Mouse (Mus musculus) gastrocnemius, postnatal 14 days (tissue): ENCODE data around the gene Kat2a. TPM values are rescaled to one million over a fixed set of nuclear protein-coding genes. Genes with fewer than 3 reads are reported as not detected.

Experiments
- DNase-seq: peaks from one replicate; pipeline ENCODE4 v3.0.0; 2021; ENCODE audit warnings: mixed read lengths
- intact Hi-C: fragments of 180-260 bp; cut with DNase I; formaldehyde crosslinking; loops from one replicate; pipeline ENCODE4 v1.15.1; 2025; ENCODE audit warnings: low total_unique reads
- long read RNA-seq, 2 experiments: library from polyadenylated mRNA; stranded (forward); transcript quantifications; one replicate each; pipeline ENCODE4 v2.0.0; 2021
- total RNA-seq, 2 experiments: library from RNA; stranded (reverse); gene quantifications; 2 replicates each; pipeline ENCODE4 v1.2.3; 2021

Kat2a gene
- total RNA-seq: 10 to 100 TPM; 11.2 to 12.5 TPM
- long read RNA-seq, experiment 1, transcript Kat2a-202 (18 exons, 3,046 nt): major isoform, 7 of 20 reads
- long read RNA-seq, experiment 1, transcript Kat2a-201 (18 exons, 3,043 nt): minor isoform, 6 of 20 reads
- long read RNA-seq, experiment 1, partial matches to known transcripts: 3 of 20 reads
- long read RNA-seq, experiment 1, other reads (novel, unspliced or antisense): 4 of 20 reads
- long read RNA-seq, experiment 2, transcript Kat2a-201 (18 exons, 3,043 nt): major isoform, 10 of 22 reads
- long read RNA-seq, experiment 2, transcript Kat2a-202 (18 exons, 3,046 nt): major isoform, 10 of 22 reads
- long read RNA-seq, experiment 2, partial matches to known transcripts: 1 of 22 reads
- long read RNA-seq, experiment 2, other reads (novel, unspliced or antisense): 1 of 22 reads

GRCm38 (mm10) chr11:100711783-100712615 is at the start of gene Kat2a:
Kat2a (minus strand) TSS chr11:100712465.
- DNase-seq: peak; percentile 88
- intact Hi-C loops: no loop called here

DNA sequence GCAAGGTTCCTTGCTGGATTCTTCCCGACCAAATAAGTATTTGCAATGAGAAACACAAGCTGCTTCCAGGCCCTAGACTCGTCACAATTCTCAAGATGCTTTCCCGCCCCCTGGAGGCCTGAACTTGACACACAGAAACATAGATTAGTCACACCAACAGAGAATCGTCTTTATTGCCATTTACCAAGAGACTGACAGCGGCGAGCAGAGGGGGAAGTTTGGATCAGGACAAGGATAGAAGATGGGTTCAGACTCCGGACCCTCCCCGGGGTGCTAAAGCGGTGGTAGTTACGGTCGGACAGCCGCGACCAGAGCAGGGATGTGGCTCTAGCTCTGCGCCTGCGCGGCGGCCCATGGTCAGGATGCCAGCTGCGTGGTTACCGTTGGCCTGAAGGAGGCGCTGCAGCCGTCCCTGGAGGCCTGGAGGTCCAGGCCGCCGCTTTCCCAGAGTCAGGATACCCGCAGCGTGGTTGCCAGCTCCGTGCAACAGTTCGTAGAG is 49.3 kb upstream of the Kat2a start:
- intact Hi-C loops: loop anchor here (2.0 kb wide), 1 partner anchor 47 kb away; no protein-coding TSS in a partner anchor

GRCm38 (mm10) chr11:100759611-100760233 is 47.5 kb upstream of the Kat2a start, which contains the start of gene Kcnh4:
Kcnh4 (minus strand) TSS chr11:100759942.
- DNase-seq: peak; percentile 46
- intact Hi-C loops: loop anchor here (2.0 kb wide), 1 partner anchor 45 kb away; no protein-coding TSS in a partner anchor

More for the DNA sequence above, 49.3 kb upstream of the Kat2a start:
- DNase-seq: peak; percentile 89

DNA sequence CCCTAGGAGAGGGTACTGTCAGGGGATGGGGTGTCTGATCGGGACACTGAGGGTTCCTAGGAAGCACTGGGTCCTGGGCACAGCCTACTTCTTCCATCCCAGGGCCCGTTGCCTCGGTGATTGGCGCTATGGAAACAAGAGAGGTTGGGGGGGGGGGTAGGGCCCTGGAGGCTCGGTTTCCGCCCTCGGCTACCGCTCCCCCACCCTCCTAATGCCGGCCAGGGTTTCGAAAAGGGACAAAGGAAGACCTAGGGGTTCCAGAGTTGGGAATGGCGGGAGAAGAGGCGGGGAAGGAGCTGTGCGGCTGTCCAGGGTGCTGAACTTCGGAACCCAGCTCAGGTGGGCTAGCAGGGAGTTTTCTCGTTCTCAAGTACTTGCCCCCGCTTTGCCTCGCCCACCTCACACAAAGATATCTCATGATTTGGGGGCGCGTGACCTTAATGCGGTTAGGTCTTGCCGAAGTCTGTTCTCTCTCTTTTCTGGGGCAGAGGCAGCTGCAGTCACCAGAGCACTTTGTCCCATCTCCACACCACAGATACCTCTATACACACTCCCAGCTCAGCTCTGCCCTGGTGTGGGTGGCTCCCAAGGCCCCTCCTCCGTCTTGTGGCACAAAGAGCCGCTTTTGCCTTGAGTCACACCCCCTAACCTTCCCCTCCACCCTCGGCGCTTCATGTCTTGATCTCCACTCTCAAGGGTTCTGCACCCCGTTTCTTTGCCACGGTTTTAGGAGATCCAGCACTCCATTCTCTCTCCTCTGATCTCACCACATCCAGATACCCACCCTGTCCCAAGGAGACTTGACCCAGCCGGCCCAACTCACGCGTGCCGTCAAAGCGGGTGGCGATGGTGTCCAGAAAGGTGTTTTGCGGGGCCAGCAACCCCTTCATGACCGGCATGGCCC is 46.7 kb upstream of the Kat2a start:
- intact Hi-C loops: no loop called here
- peak; percentile 48 for DNase-seq

- no peak for DNase-seq
- intact Hi-C loops: no loop called here
Observed at GRCm38 (mm10) chr11:100757566-100757965, 45.3 kb upstream of the Kat2a start.

- intact Hi-C loops: no loop called here
- no peak for DNase-seq
Observed at GRCm38 (mm10) chr11:100756476-100756875, 44.2 kb upstream of the Kat2a start.

DNA sequence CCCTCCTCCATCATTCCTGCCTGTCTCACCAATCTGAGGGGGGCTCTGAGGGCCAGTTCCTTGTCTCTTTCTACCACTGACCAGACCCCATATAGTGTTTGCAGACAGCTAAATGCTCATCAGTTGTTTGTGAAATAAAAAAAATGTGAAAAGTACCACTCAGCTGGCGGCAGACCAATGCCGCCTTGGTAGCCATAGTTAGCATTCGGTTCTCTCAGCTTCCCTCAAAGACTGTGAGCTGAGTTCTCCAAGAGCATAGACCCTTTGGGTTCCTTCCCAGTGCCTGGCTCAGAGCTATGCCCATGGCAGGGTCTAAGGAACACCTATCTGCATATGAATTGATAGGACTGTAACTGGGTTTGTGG is 42.4 kb upstream of the Kat2a start:
- intact Hi-C loops: no loop called here
- DNase-seq: no peak

DNA sequence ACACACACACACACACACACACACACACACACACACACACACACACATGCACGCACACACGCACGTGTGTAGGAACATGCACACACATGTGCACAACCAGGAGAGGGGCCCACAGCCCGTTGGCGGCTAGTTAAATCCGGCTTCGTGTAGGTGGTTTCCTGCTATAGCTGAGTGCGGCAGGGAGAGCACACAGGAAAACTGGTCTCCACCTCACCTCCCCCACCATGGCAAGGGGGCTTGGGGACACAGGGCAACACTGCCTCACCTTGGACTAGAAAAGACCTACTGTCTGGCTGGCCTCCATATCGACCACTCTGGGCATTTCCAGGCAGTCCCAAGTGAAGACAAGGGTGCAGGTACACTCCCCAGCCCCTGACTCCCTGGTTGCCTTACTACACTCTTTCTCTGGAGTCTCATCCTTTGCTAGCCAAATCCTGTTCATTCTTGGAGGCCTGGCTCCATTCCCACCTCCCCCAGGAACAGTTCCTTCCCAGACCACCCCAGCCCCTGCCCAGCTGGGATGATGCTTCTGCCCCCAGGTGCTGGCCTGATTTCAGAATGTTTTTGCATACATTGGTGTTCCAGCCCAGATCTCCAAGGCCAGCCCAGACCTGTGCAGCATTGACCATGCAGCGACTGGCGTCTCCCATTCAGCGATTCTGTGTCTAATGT is 41.9 kb upstream of the Kat2a start:
- intact Hi-C loops: no loop called here
- no peak for DNase-seq

- intact Hi-C loops: no loop called here
Observed at GRCm38 (mm10) chr11:100752294-100752693, 40.0 kb upstream of the Kat2a start.

DNA sequence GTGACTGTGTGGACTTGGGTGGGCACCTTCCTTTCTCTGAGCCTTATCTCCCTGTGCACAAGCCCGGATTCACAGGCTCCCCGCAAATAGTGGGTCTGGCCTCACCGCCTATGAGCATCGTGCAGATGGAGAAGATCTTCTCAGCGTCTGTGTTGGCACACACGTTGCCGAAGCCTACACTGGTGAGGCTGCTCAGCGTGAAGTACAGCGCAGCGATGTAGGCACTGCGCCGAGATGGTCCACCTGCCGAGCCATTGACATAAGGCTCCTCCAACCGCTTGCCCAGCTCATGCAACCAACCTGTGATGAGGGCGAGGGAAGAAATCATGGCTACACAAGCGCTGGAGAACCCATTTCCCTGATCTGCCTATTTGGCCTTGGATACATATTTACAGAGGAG is 37.9 kb upstream of the Kat2a start:
- DNase-seq: no peak
- intact Hi-C loops: no loop called here

More at GRCm38 (mm10) chr11:100752294-100752693, 40.0 kb upstream of the Kat2a start:
- no peak for DNase-seq

GRCm38 (mm10) chr11:100749469-100749868 is 37.2 kb upstream of the Kat2a start:
- intact Hi-C loops: loop anchor here (10.0 kb wide), 1 partner anchor 205 kb away; no protein-coding TSS in a partner anchor
- DNase-seq: no peak

DNA sequence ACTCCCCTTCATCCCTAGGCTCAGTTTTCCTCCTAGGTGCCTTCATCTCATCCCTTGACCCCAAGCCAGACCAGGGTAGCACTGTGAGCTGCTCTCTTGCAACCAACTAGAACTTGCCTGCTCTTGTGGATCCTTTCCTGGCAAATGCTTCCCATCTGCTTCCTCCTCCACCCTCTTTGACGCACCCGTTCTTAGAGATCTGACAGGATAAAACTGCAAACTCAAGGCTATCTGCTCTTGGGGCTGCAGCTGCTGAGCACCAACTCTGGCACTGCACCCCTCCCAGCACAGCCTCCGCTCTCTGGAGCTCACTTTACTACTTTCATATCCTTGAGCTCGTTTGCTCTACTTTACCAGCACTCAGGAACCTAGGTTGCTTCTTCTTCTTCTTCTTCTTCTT is 36.4 kb upstream of the Kat2a start:
- DNase-seq: no peak
- intact Hi-C loops: loop anchor here (10.0 kb wide), 1 partner anchor 206 kb away; no protein-coding TSS in a partner anchor

GRCm38 (mm10) chr11:100747114-100747513 is 34.8 kb upstream of the Kat2a start:
- intact Hi-C loops: loop anchor here (10.0 kb wide), 1 partner anchor 208 kb away; no protein-coding TSS in a partner anchor
- no peak for DNase-seq

DNA sequence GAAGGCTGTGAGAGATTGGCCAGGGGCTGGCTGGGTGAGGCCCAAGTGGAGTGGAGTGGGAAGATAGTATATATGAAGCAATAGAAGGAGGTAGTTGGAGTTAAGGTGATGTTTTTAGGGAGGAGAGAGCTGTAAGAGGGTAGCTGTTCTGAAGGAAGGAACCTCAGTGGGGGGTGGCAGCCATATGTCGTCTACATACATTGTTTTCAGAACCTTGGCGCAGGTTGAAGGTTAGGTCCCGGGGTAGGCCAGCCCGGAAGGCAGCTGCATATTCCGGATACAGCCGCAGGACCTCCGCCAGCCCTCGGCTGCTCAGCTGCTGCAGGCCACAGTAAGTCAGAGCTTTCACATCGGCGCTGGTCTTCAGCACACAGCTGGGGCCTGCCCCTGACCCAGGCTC is 34.3 kb upstream of the Kat2a start:
- no peak for DNase-seq
- intact Hi-C loops: loop anchor here (10.0 kb wide), 1 partner anchor 208 kb away; no protein-coding TSS in a partner anchor

GRCm38 (mm10) chr11:100745085-100745484 is 32.8 kb upstream of the Kat2a start:
- intact Hi-C loops: loop anchor here (10.0 kb wide), 1 partner anchor 210 kb away; no protein-coding TSS in a partner anchor
- DNase-seq: no peak

DNA sequence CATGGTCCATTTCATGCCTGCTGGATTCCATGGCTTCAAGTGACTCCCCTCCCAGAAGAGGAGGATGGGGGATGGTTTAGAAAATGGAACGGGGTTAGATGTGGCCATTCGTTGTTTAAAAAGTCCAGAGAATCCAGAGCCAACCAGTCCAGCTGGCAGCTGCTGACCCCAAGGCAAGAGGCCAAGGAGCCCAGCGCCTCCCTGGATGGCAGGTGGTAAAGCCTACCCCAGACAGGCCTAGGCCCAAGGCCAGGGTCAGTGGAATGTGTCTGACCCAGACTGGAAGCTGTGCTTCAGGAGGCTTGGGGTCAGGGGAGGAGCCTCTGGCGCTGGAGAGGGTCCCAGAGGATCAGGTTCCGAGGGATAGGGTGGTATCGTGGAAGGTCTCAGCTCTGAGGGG is 29.1 kb upstream of the Kat2a start:
- intact Hi-C loops: loop anchor here (10.0 kb wide), 1 partner anchor 213 kb away; no protein-coding TSS in a partner anchor
- DNase-seq: peak; percentile 82

GRCm38 (mm10) chr11:100738749-100739148 is 26.5 kb upstream of the Kat2a start:
- intact Hi-C loops: no loop called here

GRCm38 (mm10) chr11:100738066-100738604 is 25.9 kb upstream of the Kat2a start, which contains the start of gene Rab5c:
Rab5c (minus strand) TSS chr11:100738215.
- DNase-seq: peak; percentile 99
- intact Hi-C loops: no loop called here

More at GRCm38 (mm10) chr11:100738749-100739148, 26.5 kb upstream of the Kat2a start:
- DNase-seq: no peak
